Mouse (Mus musculus) thymus, postnatal 4 days (tissue): ENCODE measurements around the gene Zglp1.
A peak's percentile ranks its signal among the peaks of the same experiment; 100 is the strongest.

ENCODE experiments used
- DNase-seq: peaks from one replicate; pipeline ENCODE4 v3.0.0; 2021

Gene Zglp1

GRCm38 (mm10) chr9:21022726-21023125, 44.2 kb downstream of the Zglp1 start:
- DNase-seq: no peak

- no peak for DNase-seq
Measured at GRCm38 (mm10) chr9:21022288-21022687, 44.6 kb downstream of the Zglp1 start.

- no peak for DNase-seq
Measured at GRCm38 (mm10) chr9:21021363-21021762, 45.5 kb downstream of the Zglp1 start.

- DNase-seq: no peak
Measured at GRCm38 (mm10) chr9:21018600-21018999, 48.3 kb downstream of the Zglp1 start.

- peak; percentile 56 for DNase-seq
Measured at GRCm38 (mm10) chr9:21017177-21017575, 49.7 kb downstream of the Zglp1 start.

GRCm38 (mm10) chr9:21016331-21017176, 50.3 kb downstream of the Zglp1 start:
- DNase-seq: peak; percentile 54

- peak; percentile 88 for DNase-seq
Measured at GRCm38 (mm10) chr9:21015571-21016130, 51.2 kb downstream of the Zglp1 start, which contains the start of gene Icam1. TSS of gene Icam1 (plus strand) at chr9:21015985.

GRCm38 (mm10) chr9:21014691-21015570, 52.0 kb downstream of the Zglp1 start:
- peak; percentile 82 for DNase-seq
